Mouse (Mus musculus) midbrain, embryonic 13.5 days (tissue): Measurements from ENCODE around the gene Snx33. TPM values are rescaled to one million over a fixed set of nuclear protein-coding genes. Genes with fewer than 3 reads are reported as not detected.
A peak's percentile ranks its signal among the peaks of the same experiment; 100 is the strongest.

ENCODE experiments used
- ATAC-seq: fragments of 200-750 bp; cut with Nextera tagmentation; 2 replicates; pipeline ENCODE4 v1.8.0; 2017; ENCODE audit warnings: mild to moderate bottlenecking, moderate TSS enrichment, moderate library complexity
- H3K27ac ChIP-seq: fragments of 300-500 bp; sonication (generic); 2 replicates; pipeline ENCODE4 v1.5.1; 2015; ENCODE audit warnings: inconsistent platforms, mild to moderate bottlenecking, moderate library complexity
- H3K27me3 ChIP-seq: fragments of 300-500 bp; sonication (generic); 2 replicates; pipeline ENCODE4 v1.6.1; 2015; ENCODE audit warnings: mild to moderate bottlenecking, inconsistent platforms
- H3K36me3 ChIP-seq: fragments of 300-500 bp; sonication (generic); 2 replicates; pipeline ENCODE4 v1.6.1; 2015; ENCODE audit warnings: mild to moderate bottlenecking, inconsistent platforms
- H3K4me1 ChIP-seq: fragments of 300-500 bp; sonication (generic); replicated peaks from 2 replicates; pipeline ENCODE4 v1.6.1; 2015; ENCODE audit warnings: inconsistent platforms
- H3K4me2 ChIP-seq: fragments of 300-500 bp; sonication (generic); replicated peaks from 2 replicates; pipeline ENCODE4 v1.6.1; 2015; ENCODE audit warnings: moderate library complexity, mild to moderate bottlenecking, inconsistent platforms
- H3K4me3 ChIP-seq: fragments of 300-500 bp; sonication (generic); replicated peaks from 2 replicates; pipeline ENCODE4 v1.5.1; 2015; ENCODE audit warnings: mild to moderate bottlenecking, inconsistent platforms
- H3K9ac ChIP-seq: fragments of 300-500 bp; sonication (generic); replicated peaks from 2 replicates; pipeline ENCODE4 v1.6.1; 2015; ENCODE audit warnings: mild to moderate bottlenecking, inconsistent platforms
- H3K9me3 ChIP-seq: fragments of 300-500 bp; sonication (generic); 2 replicates; pipeline ENCODE4 v1.6.1; 2016; ENCODE audit warnings: mild to moderate bottlenecking, inconsistent platforms
- WGBS: fragments of 180-500 bp; shearing (Covaris S2); methylation state at CpG from one replicate; pipeline ENCODE4 v1.1.7; 2015; 5-methylcytosine and 5-hydroxymethylcytosine counted together
- polyA plus RNA-seq: library from polyadenylated mRNA; unstranded; fragments of >200 nt; fragmentation: Nextera tagmentation; extraction: Ambion mirVana; gene quantifications from 2 replicates; pipeline ENCODE4 v1.2.1, GENCODE M21; 2015

Gene Snx33
- polyA plus RNA-seq, 1 experiment from 2014 or later = 3.1 TPM

GRCm38 (mm10) chr9:56900571-56900970 lies 27.6 kb downstream of the Snx33 start:
- Histone ChIP-seq H3K9ac (no peak overlapping the region), H3K27me3 (no peaks in the 10 kb centered on the region), H3K4me1 (no peaks in the 10 kb centered on the region), H3K36me3 (no peaks in the 10 kb centered on the region), H3K4me2 (no peak overlapping the region), H3K27ac (no peak overlapping the region), H3K9me3 (no peaks in the 10 kb centered on the region), H3K4me3 (no peak overlapping the region)
- WGBS = 80% methylated on average over 9 of the region's 9 CpGs
- no peak for ATAC-seq

- Histone ChIP-seq H3K9ac (no peak overlapping the region), H3K27me3 (no peaks in the 10 kb centered on the region), H3K4me3 (no peak overlapping the region), H3K36me3 (no peaks in the 10 kb centered on the region), H3K4me1 (no peaks in the 10 kb centered on the region), H3K4me2 (no peak overlapping the region), H3K9me3 (no peaks in the 10 kb centered on the region), H3K27ac (no peak overlapping the region)
- no peak for ATAC-seq
Observed at GRCm38 (mm10) chr9:56900060-56900459, 28.1 kb downstream of the Snx33 start.

- WGBS = 69% methylated on average over 11 of the region's 11 CpGs
- no peak overlapping the region for H3K9ac ChIP-seq
Observed at GRCm38 (mm10) chr9:56899409-56899808, 28.8 kb downstream of the Snx33 start.

GRCm38 (mm10) chr9:56896779-56897178 lies 31.4 kb downstream of the Snx33 start:
- Histone ChIP-seq H3K27me3 (peaks cover 11% of the 10 kb centered on the region), H3K4me3 (no peak overlapping the region), H3K27ac (no peak overlapping the region), H3K36me3 (no peaks in the 10 kb centered on the region), H3K4me1 (peaks cover 9% of the 10 kb centered on the region), H3K9me3 (no peaks in the 10 kb centered on the region), H3K9ac (no peak overlapping the region), H3K4me2 (no peak overlapping the region)
- no peak for ATAC-seq
- 90% methylated on average over 12 of the region's 12 CpGs for WGBS

More at GRCm38 (mm10) chr9:56899409-56899808, 28.8 kb downstream of the Snx33 start:
- Histone ChIP-seq H3K4me3 (no peak overlapping the region), H3K36me3 (no peaks in the 10 kb centered on the region), H3K4me2 (no peak overlapping the region), H3K27me3 (no peaks in the 10 kb centered on the region), H3K4me1 (no peaks in the 10 kb centered on the region), H3K27ac (no peak overlapping the region), H3K9me3 (no peaks in the 10 kb centered on the region)
- no peak for ATAC-seq

GRCm38 (mm10) chr9:56894006-56894405 lies 34.2 kb downstream of the Snx33 start:
- H3K4me1 ChIP-seq = peaks cover 14% of the 10 kb centered on the region
- no peak overlapping the region; the same call in 1 of the 2 replicates for H3K9ac ChIP-seq
- no peak overlapping the region for H3K4me2 ChIP-seq
- H3K9me3 ChIP-seq = no peaks in the 10 kb centered on the region
- WGBS = 12% methylated on average over 3 of the region's 3 CpGs
- ATAC-seq = no peak
- no peak overlapping the region for H3K4me3 ChIP-seq
- no peaks in the 10 kb centered on the region for H3K36me3 ChIP-seq
- no peak overlapping the region for H3K27ac ChIP-seq
- peaks cover 19% of the 10 kb centered on the region for H3K27me3 ChIP-seq

- Histone ChIP-seq H3K4me1 (peaks cover 14% of the 10 kb centered on the region), H3K9me3 (no peaks in the 10 kb centered on the region)
- WGBS = 55% methylated on average over 8 of the region's 8 CpGs
Observed at GRCm38 (mm10) chr9:56893313-56893712, 34.9 kb downstream of the Snx33 start.

GRCm38 (mm10) chr9:56892111-56892510 lies 36.1 kb downstream of the Snx33 start:
- Histone ChIP-seq H3K36me3 (no peaks in the 10 kb centered on the region), H3K9ac (peak overlapping the region; percentile 33; the same call in 1 of the 2 replicates), H3K4me2 (no peak overlapping the region), H3K27me3 (peaks cover 19% of the 10 kb centered on the region), H3K4me3 (no peak overlapping the region), H3K27ac (no peak overlapping the region), H3K4me1 (peaks cover 14% of the 10 kb centered on the region), H3K9me3 (no peaks in the 10 kb centered on the region)
- 85% methylated on average over 10 of the region's 10 CpGs for WGBS
- no peak for ATAC-seq

More at GRCm38 (mm10) chr9:56893313-56893712, 34.9 kb downstream of the Snx33 start:
- ATAC-seq = no peak
- H3K9ac ChIP-seq = no peak overlapping the region
- no peaks in the 10 kb centered on the region for H3K36me3 ChIP-seq
- no peak overlapping the region for H3K4me2 ChIP-seq
- H3K4me3 ChIP-seq = no peak overlapping the region
- H3K27ac ChIP-seq = no peak overlapping the region
- H3K27me3 ChIP-seq = peaks cover 19% of the 10 kb centered on the region

GRCm38 (mm10) chr9:56891517-56892011 lies 36.6 kb downstream of the Snx33 start:
- Histone ChIP-seq H3K4me3 (0 out of 2 replicates have a peak overlapping the region, but pooled peaks have one; percentile 4), H3K36me3 (no peaks in the 10 kb centered on the region), H3K4me1 (peaks cover 14% of the 10 kb centered on the region), H3K4me2 (peak overlapping the region; percentile 43), H3K9me3 (no peaks in the 10 kb centered on the region), H3K27me3 (peaks cover 19% of the 10 kb centered on the region), H3K27ac (no peak overlapping the region), H3K9ac (peak overlapping the region; percentile 33; the same call in 1 of the 2 replicates)
- 34% methylated on average over 12 of the region's 12 CpGs for WGBS
- ATAC-seq = peak; percentile 62

GRCm38 (mm10) chr9:56890522-56891250 lies 37.5 kb downstream of the Snx33 start:
- Histone ChIP-seq H3K36me3 (no peaks in the 10 kb centered on the region), H3K4me1 (peaks cover 14% of the 10 kb centered on the region), H3K9me3 (no peaks in the 10 kb centered on the region), H3K4me3 (no peak overlapping the region), H3K27me3 (peaks cover 19% of the 10 kb centered on the region), H3K27ac (no peak overlapping the region), H3K4me2 (no peak overlapping the region), H3K9ac (no peak overlapping the region)
- WGBS = 75% methylated on average over 11 of the region's 11 CpGs
- ATAC-seq = no peak

- H3K36me3 ChIP-seq = no peaks in the 10 kb centered on the region
- H3K4me2 ChIP-seq = peak overlapping the region; percentile 54
- H3K4me3 ChIP-seq = peak overlapping the region; percentile 23
- WGBS = 6% methylated on average over 14 of the region's 14 CpGs
- H3K9ac ChIP-seq = no peak overlapping the region
- H3K27ac ChIP-seq = no peak overlapping the region
- peaks cover 14% of the 10 kb centered on the region for H3K4me1 ChIP-seq
- H3K27me3 ChIP-seq = peaks cover 19% of the 10 kb centered on the region
- H3K9me3 ChIP-seq = no peaks in the 10 kb centered on the region
- ATAC-seq = peak; percentile 81
Observed at GRCm38 (mm10) chr9:56889817-56890216, 38.4 kb downstream of the Snx33 start.

- no peak overlapping the region for H3K4me3 ChIP-seq
- H3K4me1 ChIP-seq = peaks cover 5% of the 10 kb centered on the region
- 92% methylated on average over 16 of the region's 16 CpGs for WGBS
- H3K36me3 ChIP-seq = no peaks in the 10 kb centered on the region
- H3K27me3 ChIP-seq = peaks cover 15% of the 10 kb centered on the region
- H3K9ac ChIP-seq = no peak overlapping the region
- H3K27ac ChIP-seq = no peak overlapping the region
- no peak overlapping the region for H3K4me2 ChIP-seq
- H3K9me3 ChIP-seq = no peaks in the 10 kb centered on the region
- ATAC-seq = no peak
Observed at GRCm38 (mm10) chr9:56887581-56887980, 40.6 kb downstream of the Snx33 start.

GRCm38 (mm10) chr9:56886601-56887000 lies 41.6 kb downstream of the Snx33 start:
- no peak overlapping the region for H3K4me2 ChIP-seq
- H3K27me3 ChIP-seq = peaks cover 7% of the 10 kb centered on the region
- no peak overlapping the region for H3K9ac ChIP-seq
- H3K36me3 ChIP-seq = no peaks in the 10 kb centered on the region
- WGBS = 91% methylated on average over 15 of the region's 15 CpGs
- H3K4me3 ChIP-seq = no peak overlapping the region
- H3K27ac ChIP-seq = no peak overlapping the region
- peaks cover 5% of the 10 kb centered on the region for H3K4me1 ChIP-seq
- no peak for ATAC-seq
- H3K9me3 ChIP-seq = no peaks in the 10 kb centered on the region
